13 mouse cellular contexts compared by ENCODE assay signal in genomic region chr5:88645405-88645804, GRCm38 (mm10).
"Had no signal": no experiment of that assay in that cellular context is flagged by ENCODE, and none has a peak within 500 bp of the region (broad histone marks: within the 10 kb centered on the region; RNA-seq: fewer than 3 reads in every experiment).

No protein-coding gene starts in this region.

- H3K9ac ChIP-seq: liver, embryonic 13.5 days; liver, postnatal 0 days; lung, embryonic 15.5 days; neural tube, embryonic 15.5 days had no signal

- H3K4me2 ChIP-seq: liver, embryonic 13.5 days; lung, embryonic 15.5 days; neural tube, embryonic 15.5 days had no signal

- H3K4me1 ChIP-seq: limb, embryonic 10.5 days; lung, embryonic 15.5 days; neural tube, embryonic 15.5 days had no signal

- H3K9me3 ChIP-seq: limb, embryonic 10.5 days; liver, embryonic 13.5 days; lung, embryonic 15.5 days; neural tube, embryonic 15.5 days had no signal

- H3K27me3 ChIP-seq: liver, embryonic 13.5 days; lung, embryonic 15.5 days; neural tube, embryonic 15.5 days had no signal

- DNase-seq: liver, embryonic 13.5 days; liver, postnatal 0 days; midbrain, embryonic 14.5 days; thymus, postnatal 4 days had no signal

- H3K4me3 ChIP-seq: layer of hippocampus, adult 2 months; limb, embryonic 10.5 days; liver, embryonic 13.5 days; lung, embryonic 15.5 days; myocyte; neural tube, embryonic 15.5 days had no signal

- H3K27ac ChIP-seq: layer of hippocampus, adult 2 months; limb, embryonic 10.5 days; liver, embryonic 13.5 days; lung, embryonic 15.5 days; neural tube, embryonic 15.5 days; stomach, postnatal 0 days had no signal

- ATAC-seq: hindbrain, embryonic 16.5 days; inflammation-experienced regulatory T-cells, adult 6 months; intestine, postnatal 0 days; liver, postnatal 0 days had no signal
